Mouse (Mus musculus) thymus, adult 2 months (tissue): Measurements from ENCODE around the gene Ciapin1. TPM values are rescaled to one million over a fixed set of nuclear protein-coding genes. Genes with fewer than 3 reads are reported as not detected.

Experiments used
- DNase-seq: peaks from one replicate; pipeline ENCODE4 v3.0.0; 2021
- H3K27ac ChIP-seq: fragments of 200-500 bp; 2 replicates; pipeline ENCODE4 v1.5.1; 2012; ENCODE audit warnings: low read length, control low read depth; ENCODE audit not compliant: control insufficient read depth, insufficient read depth
- H3K27me3 ChIP-seq: fragments of 200-500 bp; 2 replicates; pipeline ENCODE4 v1.6.1; 2012; ENCODE audit warnings: mild to moderate bottlenecking, low read length, moderate library complexity, mixed read lengths; ENCODE audit not compliant: control insufficient read depth, insufficient read depth
- H3K36me3 ChIP-seq: fragments of 200-500 bp; 2 replicates; pipeline ENCODE4 v1.6.1; 2012; ENCODE audit warnings: mild to moderate bottlenecking, low read length, moderate library complexity; ENCODE audit not compliant: control insufficient read depth, insufficient read depth
- H3K4me1 ChIP-seq: fragments of 200-500 bp; replicated peaks from 2 replicates; pipeline ENCODE4 v1.6.1; 2012; ENCODE audit warnings: low read length; ENCODE audit not compliant: control insufficient read depth, insufficient read depth
- H3K4me3 ChIP-seq: fragments of 200-500 bp; 2 replicates; pipeline ENCODE4 v1.5.1; 2012; ENCODE audit warnings: mild to moderate bottlenecking, low read length, control low read depth, moderate library complexity; ENCODE audit not compliant: control insufficient read depth, insufficient read depth
- CTCF ChIP-seq: fragments of 200-500 bp; IDR thresholded peaks from 2 replicates; pipeline ENCODE4 v1.5.1; 2012; ENCODE audit warnings: mild to moderate bottlenecking, control low read depth, low read length, moderate library complexity, borderline replicate concordance; ENCODE audit not compliant: control insufficient read depth, poor library complexity, insufficient read depth; ENCODE audit errors: extremely low read depth
- POLR2A ChIP-seq: fragments of 200-500 bp; IDR thresholded peaks from 2 replicates; pipeline ENCODE4 v1.6.1; 2012; ENCODE audit warnings: mild to moderate bottlenecking, low read length, control low read depth, moderate library complexity; ENCODE audit not compliant: control insufficient read depth, poor library complexity, insufficient read depth; ENCODE audit errors: extremely low read depth
- WGBS: fragments of 180-500 bp; shearing (Covaris S2); methylation state at CpG from one replicate; pipeline ENCODE4 v1.1.7; 2018; 5-methylcytosine and 5-hydroxymethylcytosine counted together
- polyA plus RNA-seq: library from polyadenylated mRNA; depleted of rRNA; stranded (reverse); fragments of >200 nt; gene quantifications from 2 replicates; pipeline ENCODE4 v1.2.3, GENCODE M21; 2012

The Ciapin1 gene
- polyA plus RNA-seq, 1 experiment, result 53.5 TPM

GRCm38 (mm10) chr8:94874358-94874757 lies 36.2 kb upstream of the Ciapin1 start:
- DNase-seq, result peak; percentile 69
- no peak overlapping the region for H3K4me3 ChIP-seq
- H3K27ac ChIP-seq, result no peak overlapping the region
- no peaks in the 10 kb centered on the region; the same call in 1 of the 2 replicates for H3K27me3 ChIP-seq
- TF ChIP-seq CTCF (peak; percentile 93), POLR2A (no peak)
- 18% methylated on average over 6 of the region's 6 CpGs for WGBS
- H3K36me3 ChIP-seq, result no peaks in the 10 kb centered on the region
- H3K4me1 ChIP-seq, result peaks cover 26% of the 10 kb centered on the region

GRCm38 (mm10) chr8:94872576-94872975 lies 34.4 kb upstream of the Ciapin1 start:
- no peak overlapping the region for H3K27ac ChIP-seq
- no peaks in the 10 kb centered on the region for H3K36me3 ChIP-seq
- WGBS, result 93% methylated on average over 2 of the region's 2 CpGs
- DNase-seq, result no peak
- TF ChIP-seq CTCF (no peak), POLR2A (no peak)
- no peak overlapping the region for H3K4me3 ChIP-seq
- no peaks in the 10 kb centered on the region; the same call in 1 of the 2 replicates for H3K27me3 ChIP-seq
- peaks cover 26% of the 10 kb centered on the region for H3K4me1 ChIP-seq

- peaks cover 26% of the 10 kb centered on the region for H3K4me1 ChIP-seq
- TF ChIP-seq POLR2A (no peak), CTCF (no peak)
- H3K4me3 ChIP-seq, result no peak overlapping the region
- WGBS, result 65% methylated on average over 3 of the region's 3 CpGs
- H3K36me3 ChIP-seq, result no peaks in the 10 kb centered on the region
- no peak overlapping the region for H3K27ac ChIP-seq
- no peak for DNase-seq
- no peaks in the 10 kb centered on the region; the same call in 1 of the 2 replicates for H3K27me3 ChIP-seq
These were observed 34.0 kb upstream of the Ciapin1 start for GRCm38 (mm10) chr8:94872156-94872555.

- TF ChIP-seq POLR2A (no peak), CTCF (no peak)
- H3K4me1 ChIP-seq, result peaks cover 21% of the 10 kb centered on the region
- H3K27me3 ChIP-seq, result no peaks in the 10 kb centered on the region; the same call in 1 of the 2 replicates
- peak overlapping the region; percentile 2; the same call in 1 of the 2 replicates for H3K4me3 ChIP-seq
- H3K36me3 ChIP-seq, result no peaks in the 10 kb centered on the region
- 10% methylated on average over 7 of the region's 7 CpGs for WGBS
- H3K27ac ChIP-seq, result no peak overlapping the region
- DNase-seq, result no peak
These were observed 33.1 kb upstream of the Ciapin1 start for GRCm38 (mm10) chr8:94871108-94871894.

- peak overlapping the region; percentile 2; the same call in 1 of the 2 replicates for H3K4me3 ChIP-seq
- H3K4me1 ChIP-seq, result peaks cover 16% of the 10 kb centered on the region
- TF ChIP-seq CTCF (no peak), POLR2A (no peak)
- 4% methylated on average over 22 of the region's 22 CpGs for WGBS
- no peak for DNase-seq
- no peaks in the 10 kb centered on the region; the same call in 1 of the 2 replicates for H3K27me3 ChIP-seq
- no peak overlapping the region for H3K27ac ChIP-seq
- no peaks in the 10 kb centered on the region for H3K36me3 ChIP-seq
These were observed 32.4 kb upstream of the Ciapin1 start for GRCm38 (mm10) chr8:94870474-94871107.

GRCm38 (mm10) chr8:94870003-94870402 lies 31.8 kb upstream of the Ciapin1 start:
- WGBS, result 46% methylated on average over 4 of the region's 4 CpGs

More at GRCm38 (mm10) chr8:94870003-94870402, 31.8 kb upstream of the Ciapin1 start:
- no peak overlapping the region for H3K27ac ChIP-seq
- no peak for DNase-seq
- TF ChIP-seq POLR2A, result no peak
- TF ChIP-seq CTCF, result no peak
- H3K4me3 ChIP-seq, result no peak overlapping the region
- no peaks in the 10 kb centered on the region for H3K36me3 ChIP-seq
- H3K4me1 ChIP-seq, result peaks cover 11% of the 10 kb centered on the region; the same call in 1 of the 2 replicates
- H3K27me3 ChIP-seq, result no peaks in the 10 kb centered on the region; the same call in 1 of the 2 replicates
